Mouse (Mus musculus) G1E (cell line): ENCODE results near the gene Cerk.

Source experiments
- CTCF ChIP-seq: IDR thresholded peaks from 2 replicates; pipeline ENCODE4 v1.5.1; 2012; ENCODE audit warnings: low read depth, low read length, inconsistent platforms, mixed read lengths
- TAL1 ChIP-seq: conservative IDR thresholded peaks from 2 replicates; pipeline ENCODE4 v1.6.1; 2012; ENCODE audit warnings: low read depth, low read length, inconsistent platforms, mixed read lengths

DNA sequence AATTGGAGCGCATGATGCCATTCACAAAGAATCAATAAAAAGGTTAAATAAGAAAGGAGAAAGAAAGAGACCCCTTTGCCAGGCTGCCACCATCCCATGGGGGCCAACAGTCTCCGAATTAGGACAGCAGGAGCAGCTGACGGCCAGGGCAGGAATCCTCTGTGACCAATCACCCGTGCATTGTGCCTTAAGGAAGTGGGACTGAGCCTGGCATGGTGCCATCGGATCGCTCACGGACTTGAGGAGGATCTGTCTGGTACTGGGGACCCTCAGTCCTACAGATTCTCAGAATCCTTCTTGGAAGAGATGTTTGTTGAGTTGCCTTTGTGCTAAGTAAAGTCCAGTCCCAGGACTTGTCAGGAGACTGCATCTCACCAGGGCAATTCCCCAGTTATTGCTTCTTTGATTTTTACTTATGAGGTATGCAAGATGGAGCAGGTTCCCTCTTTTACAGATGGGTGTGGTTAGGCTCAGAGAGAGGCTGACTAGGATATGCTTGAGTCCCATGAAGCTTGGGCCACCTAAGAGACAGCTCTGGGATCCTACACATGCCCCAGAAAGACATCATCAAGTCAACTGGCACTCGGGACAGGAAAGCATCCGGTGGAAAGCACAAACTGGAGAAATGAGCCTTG is 15.9 kb upstream of the Cerk start:
- no peak for TF ChIP-seq TAL1
- TF ChIP-seq CTCF, result no peak
